Mouse (Mus musculus) hindbrain, postnatal 0 days (tissue): ENCODE measurements around the gene Ttn. TPM values are rescaled to one million over a fixed set of nuclear protein-coding genes. Genes with fewer than 3 reads are reported as not detected.

Source experiments
- ATAC-seq: fragments of 200-750 bp; cut with Nextera tagmentation; 2 replicates; pipeline ENCODE4 v1.8.0; 2017; ENCODE audit warnings: mild to moderate bottlenecking, moderate TSS enrichment, moderate library complexity
- DNase-seq: peaks from one replicate; pipeline ENCODE4 v3.0.0-alpha.2; 2015; ENCODE audit warnings: low spot score
- H3K27ac ChIP-seq: fragments of 300-500 bp; sonication (generic); 2 replicates; pipeline ENCODE4 v1.5.1; 2014; ENCODE audit warnings: mild to moderate bottlenecking
- H3K27me3 ChIP-seq: fragments of 300-500 bp; sonication (generic); 2 replicates; pipeline ENCODE4 v1.6.1; 2014; ENCODE audit warnings: low read length, mixed read lengths; ENCODE audit not compliant: insufficient read depth
- H3K36me3 ChIP-seq: fragments of 300-500 bp; sonication (generic); 2 replicates; pipeline ENCODE4 v1.6.1; 2014; ENCODE audit warnings: low read length, mixed read lengths; ENCODE audit not compliant: insufficient read depth
- H3K4me1 ChIP-seq: fragments of 300-500 bp; sonication (generic); 2 replicates; pipeline ENCODE4 v1.6.1; 2014; ENCODE audit warnings: antibody characterized with exemption, low read length, mixed read lengths; ENCODE audit not compliant: insufficient read depth
- H3K4me2 ChIP-seq: fragments of 300-500 bp; sonication (generic); 2 replicates; pipeline ENCODE4 v1.6.1; 2014; ENCODE audit warnings: low read depth, mild to moderate bottlenecking, low read length, moderate library complexity, mixed read lengths
- H3K4me3 ChIP-seq: fragments of 300-500 bp; sonication (generic); 2 replicates; pipeline ENCODE4 v1.5.1; 2014; ENCODE audit warnings: low read length
- H3K9ac ChIP-seq: fragments of 300-500 bp; sonication (generic); replicated peaks from 2 replicates; pipeline ENCODE4 v1.6.1; 2014; ENCODE audit warnings: mild to moderate bottlenecking, low read length, moderate library complexity, mixed read lengths
- H3K9me3 ChIP-seq: fragments of 300-500 bp; sonication (generic); 2 replicates; pipeline ENCODE4 v1.6.1; 2016; ENCODE audit warnings: low read length, mixed read lengths
- CTCF ChIP-seq: IDR thresholded peaks from 2 replicates; pipeline ENCODE4 v1.5.1; 2016; ENCODE audit warnings: antibody characterized with exemption, control low read depth, low read depth
- WGBS: fragments of 180-500 bp; shearing (Covaris S2); extraction: QIAGEN DNeasy Blood & Tissue Kit; methylation state at CpG from one replicate; pipeline ENCODE4 v1.1.7; 2014; 5-methylcytosine and 5-hydroxymethylcytosine counted together
- polyA plus RNA-seq: library from polyadenylated mRNA; unstranded; fragments of >200 nt; fragmentation: Nextera tagmentation; extraction: Ambion mirVana; gene quantifications from 2 replicates; pipeline ENCODE4 v1.2.1, GENCODE M21; 2015
- total RNA-seq: library from RNA; depleted of rRNA; stranded (reverse); fragments of >200 nt; gene quantifications from 2 replicates; pipeline ENCODE4 v1.2.3, GENCODE M21; 2014

The Ttn gene
- total and polyA plus RNA-seq, 2 experiments from 2014 or later = 0.58 to 0.73 TPM

DNA sequence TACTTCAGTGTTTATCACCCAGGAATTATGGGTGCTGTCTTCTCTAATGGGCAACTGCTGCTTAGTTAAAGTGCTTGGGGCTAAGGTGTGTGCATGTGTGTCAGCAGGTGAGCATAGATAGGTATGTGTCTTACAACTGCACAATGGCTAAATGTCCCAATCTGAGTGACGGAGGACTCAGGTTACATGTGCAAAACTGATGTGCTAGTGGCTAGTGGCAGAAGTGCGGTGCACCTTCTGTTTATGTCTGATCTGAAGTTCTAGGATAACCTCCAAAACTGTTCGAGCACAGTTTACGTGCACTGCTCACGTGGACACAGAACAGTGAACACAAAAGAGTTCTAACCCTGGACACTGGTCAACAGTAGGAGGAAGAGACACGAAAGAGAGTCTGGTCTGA, 15.8 kb downstream of the Ttn start:
- ATAC-seq (no peak), DNase-seq (no peak)
- H3K27me3 ChIP-seq = no peaks in the 10 kb centered on the region
- no peak overlapping the region for H3K9ac ChIP-seq
- WGBS = 90% methylated on average over 6 of the region's 6 CpGs
- H3K4me3 ChIP-seq = no peak overlapping the region
- no peaks in the 10 kb centered on the region for H3K4me1 ChIP-seq
- H3K36me3 ChIP-seq = no peaks in the 10 kb centered on the region
- H3K4me2 ChIP-seq = no peak overlapping the region
- H3K9me3 ChIP-seq = no peaks in the 10 kb centered on the region
- no peak overlapping the region for H3K27ac ChIP-seq
- no peak for TF ChIP-seq CTCF

DNA sequence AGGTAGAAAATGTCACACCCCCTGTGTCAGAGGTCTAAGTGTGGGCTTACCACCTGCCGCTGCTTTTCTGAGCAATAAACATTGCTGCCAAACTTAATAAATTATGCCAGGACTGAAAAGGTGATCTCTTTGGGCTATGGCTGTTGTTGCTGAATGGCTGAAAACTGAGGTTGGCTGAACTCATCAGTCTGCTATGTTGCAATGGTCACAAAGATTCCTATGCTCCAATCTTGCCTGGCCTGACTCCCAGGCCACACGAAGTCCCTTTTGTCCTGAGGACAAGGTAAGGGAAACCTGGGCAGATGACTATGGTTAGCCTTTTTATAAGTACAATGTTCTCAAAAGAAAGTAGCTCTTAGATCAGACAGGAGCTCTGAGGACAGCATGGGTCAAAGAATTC, 16.3 kb downstream of the Ttn start:
- DNase-seq (no peak), ATAC-seq (no peak)
- Histone ChIP-seq H3K4me2 (no peak overlapping the region), H3K9me3 (no peaks in the 10 kb centered on the region), H3K27me3 (no peaks in the 10 kb centered on the region), H3K9ac (no peak overlapping the region), H3K4me1 (no peaks in the 10 kb centered on the region), H3K36me3 (no peaks in the 10 kb centered on the region), H3K4me3 (no peak overlapping the region), H3K27ac (no peak overlapping the region)
- WGBS = 79% methylated on average over 2 of the region's 2 CpGs
- no peak for TF ChIP-seq CTCF

DNA sequence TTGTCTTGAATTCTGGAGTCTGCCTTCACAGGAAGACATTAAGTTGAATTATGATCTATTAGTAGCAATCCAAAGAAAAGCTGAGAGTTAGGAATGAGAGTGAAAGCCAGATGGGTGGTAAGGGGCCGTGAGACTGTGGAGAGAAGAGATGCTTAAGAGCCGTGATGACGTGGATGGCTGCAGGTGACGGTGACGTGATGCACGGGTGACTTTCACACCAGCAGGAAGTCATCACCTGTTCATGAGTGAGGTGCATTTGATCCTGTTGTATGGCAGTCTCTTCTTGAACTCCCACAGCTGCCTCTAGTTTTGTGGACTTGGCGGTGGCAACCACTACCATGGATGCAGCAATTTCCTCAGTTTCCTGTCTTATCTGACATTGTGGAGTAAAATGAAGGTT, 16.8 kb downstream of the Ttn start:
- Histone ChIP-seq H3K4me3 (no peak overlapping the region), H3K9me3 (no peaks in the 10 kb centered on the region), H3K36me3 (no peaks in the 10 kb centered on the region), H3K27ac (no peak overlapping the region), H3K9ac (no peak overlapping the region), H3K4me1 (no peaks in the 10 kb centered on the region), H3K27me3 (no peaks in the 10 kb centered on the region), H3K4me2 (no peak overlapping the region)
- TF ChIP-seq CTCF = no peak
- WGBS = 93% methylated on average over 7 of the region's 7 CpGs
- ATAC-seq (no peak), DNase-seq (no peak)

DNA sequence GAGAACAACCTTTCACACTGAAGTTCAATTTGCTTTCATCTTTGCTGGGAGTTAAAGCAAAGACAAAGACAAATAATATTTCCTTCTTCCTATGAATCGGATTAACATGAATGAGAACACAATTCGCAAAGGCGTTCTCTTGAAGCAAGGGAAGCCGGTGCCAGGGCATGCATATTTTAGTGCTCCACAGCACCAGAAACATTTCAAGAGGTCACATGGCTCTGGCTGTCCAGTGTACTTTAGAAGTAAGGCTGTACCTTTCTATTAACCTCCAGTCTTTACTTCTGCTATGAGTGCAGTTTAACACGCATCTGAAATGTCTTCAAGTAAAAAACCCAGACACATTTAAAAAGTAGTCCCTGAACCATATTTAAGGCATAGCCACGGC, 20.3 kb downstream of the Ttn start:
- Histone ChIP-seq H3K4me3 (no peak overlapping the region), H3K27me3 (no peaks in the 10 kb centered on the region), H3K36me3 (no peaks in the 10 kb centered on the region), H3K9me3 (no peaks in the 10 kb centered on the region), H3K27ac (no peak overlapping the region), H3K9ac (no peak overlapping the region), H3K4me1 (no peaks in the 10 kb centered on the region), H3K4me2 (no peak overlapping the region)
- 79% methylated on average over 6 of the region's 6 CpGs for WGBS
- ATAC-seq = no peak
- no peak for TF ChIP-seq CTCF
- no peak for DNase-seq

DNA sequence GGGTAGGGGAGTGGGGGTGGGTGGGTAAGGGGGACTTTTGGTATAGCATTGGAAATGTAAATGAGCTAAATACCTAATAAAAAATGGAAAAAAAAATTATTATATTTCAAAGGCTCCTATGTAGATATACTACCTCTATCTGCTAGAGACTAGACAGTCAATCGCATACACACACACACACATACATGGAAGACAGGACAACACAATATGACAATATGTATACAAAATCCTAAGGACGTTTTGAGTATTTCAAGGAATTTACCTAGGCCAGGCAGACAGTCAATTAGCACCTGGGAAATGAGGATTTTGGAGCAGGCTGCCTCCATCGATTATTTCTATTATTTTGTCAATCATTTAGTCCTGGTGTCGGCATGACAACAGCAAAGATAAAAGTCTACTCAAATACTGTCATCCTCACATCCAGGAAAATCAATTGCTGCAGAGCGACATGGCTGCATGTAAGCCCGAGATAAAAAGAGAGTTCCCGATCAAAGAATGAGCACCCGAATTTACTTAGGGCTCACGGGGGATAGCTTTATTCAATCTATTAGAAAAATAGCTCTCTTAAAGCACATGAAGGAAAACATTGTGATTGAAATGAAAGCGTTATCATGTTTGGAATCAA, 20.8 kb downstream of the Ttn start:
- Histone ChIP-seq H3K9me3 (no peaks in the 10 kb centered on the region), H3K36me3 (no peaks in the 10 kb centered on the region), H3K4me1 (no peaks in the 10 kb centered on the region), H3K4me3 (no peak overlapping the region), H3K4me2 (no peak overlapping the region), H3K9ac (no peak overlapping the region), H3K27ac (no peak overlapping the region), H3K27me3 (no peaks in the 10 kb centered on the region)
- DNase-seq (no peak), ATAC-seq (no peak)
- WGBS = 81% methylated on average over 10 of the region's 10 CpGs
- TF ChIP-seq CTCF = no peak

DNA sequence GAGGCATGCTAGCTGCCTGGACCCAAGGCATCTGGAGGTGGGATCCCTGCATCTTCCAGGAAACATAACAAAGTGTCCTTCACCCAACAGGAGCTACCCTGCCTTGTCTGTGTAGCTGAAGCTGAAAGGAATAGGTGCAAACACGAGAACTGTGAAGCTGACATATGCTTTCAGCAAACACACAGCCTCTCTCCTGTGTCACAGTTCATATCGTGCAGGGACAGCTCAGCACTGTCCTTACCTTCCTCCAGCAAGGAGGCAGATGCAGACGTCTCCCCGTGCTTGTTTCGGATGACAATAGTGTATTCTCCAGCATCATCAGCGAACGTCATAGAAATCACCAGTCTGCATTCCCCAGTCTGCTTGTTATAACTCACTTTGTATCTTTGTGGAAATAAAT, 32.6 kb downstream of the Ttn start:
- Histone ChIP-seq H3K27me3 (no peaks in the 10 kb centered on the region), H3K4me3 (no peak overlapping the region), H3K4me1 (no peaks in the 10 kb centered on the region), H3K4me2 (no peak overlapping the region), H3K36me3 (no peaks in the 10 kb centered on the region), H3K9me3 (no peaks in the 10 kb centered on the region), H3K9ac (no peak overlapping the region), H3K27ac (no peak overlapping the region)
- TF ChIP-seq CTCF = no peak
- 78% methylated on average over 7 of the region's 7 CpGs for WGBS
- no peak for DNase-seq
- no peak for ATAC-seq

DNA sequence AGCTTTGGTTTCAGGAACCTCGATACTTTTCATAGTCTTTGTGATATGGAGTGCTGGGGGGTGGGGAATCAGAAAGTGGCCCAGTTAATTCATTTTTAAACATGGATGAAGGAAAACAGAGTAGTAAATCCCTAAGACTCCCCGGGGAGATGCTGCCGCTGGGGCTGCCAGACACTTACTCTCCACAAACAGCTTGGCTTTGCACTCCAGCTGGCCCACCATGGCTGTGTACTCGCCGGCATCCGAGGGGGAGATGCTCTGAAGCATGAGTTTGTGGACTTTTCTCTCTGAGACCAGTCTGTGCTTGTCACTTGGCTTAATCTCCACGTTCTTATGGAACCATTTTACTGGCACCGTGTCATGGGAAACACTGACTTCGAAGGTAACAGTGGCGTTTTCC, 43.8 kb downstream of the Ttn start:
- no peaks in the 10 kb centered on the region for H3K9me3 ChIP-seq
- WGBS = 62% methylated on average over 10 of the region's 10 CpGs
- H3K4me1 ChIP-seq = no peaks in the 10 kb centered on the region
- H3K4me2 ChIP-seq = no peak overlapping the region
- ATAC-seq (peak; percentile 45; the same call in 1 of the 2 replicates), DNase-seq (peak; percentile 20)
- no peak overlapping the region for H3K9ac ChIP-seq
- H3K4me3 ChIP-seq = no peak overlapping the region
- TF ChIP-seq CTCF = no peak
- no peak overlapping the region for H3K27ac ChIP-seq
- H3K36me3 ChIP-seq = no peaks in the 10 kb centered on the region
- H3K27me3 ChIP-seq = no peaks in the 10 kb centered on the region
